Mouse (Mus musculus): ENCODE measurements at regions not wholly inside any gene's neighbourhood (a gene's known extent, or its start where the extent isn't known, plus 50 kb on each side); places are given as distances from the start of the nearest gene placed in this dataset.
"Not testable (repeated sequence)": the region's sequence is repeated elsewhere in the genome, so short reads cannot be mapped to it uniquely, and the experiment has no call there.

- TF ChIP-seq CTCF (IDR thresholded peaks at IDR 0.05; ENCODE audit: control insufficient read depth, insufficient read depth, insufficient read length) (no peak), MYOG (IDR thresholded peaks at IDR 0.05; ENCODE audit: control insufficient read depth, extremely low read depth, insufficient read length) (no peak), CEBPB (IDR thresholded peaks at IDR 0.05; ENCODE audit: low read depth) (no peak), MAX (IDR thresholded peaks at IDR 0.05) (no peak), USF1 (IDR thresholded peaks at IDR 0.05; ENCODE audit: low read depth) (no peak), FOSL1 (IDR thresholded peaks at IDR 0.05; ENCODE audit: insufficient read depth, low read length, poor library complexity, severe bottlenecking) (no peak), MYOD1 (IDR thresholded peaks at IDR 0.05; ENCODE audit: control insufficient read depth, insufficient read length, low read depth) (no peak)
- no peaks in the 10 kb centered on the region for H3K79me3 ChIP-seq (ENCODE audit: low read depth)
- no peak overlapping the region for H3K4me3 ChIP-seq (ENCODE audit: insufficient read depth, poor library complexity, severe bottlenecking)
- no peaks in the 10 kb centered on the region for H3K79me2 ChIP-seq (ENCODE audit: control insufficient read depth, insufficient read depth)
- no peaks in the 10 kb centered on the region for H3K27me3 ChIP-seq (ENCODE audit: control insufficient read depth, insufficient read depth, insufficient read length)
- H3ac ChIP-seq (ENCODE audit: control insufficient read depth, insufficient read length, low read depth): no peak overlapping the region
- no peaks in the 10 kb centered on the region for H3K36me3 ChIP-seq (ENCODE audit: control insufficient read depth, insufficient read depth)
Measured at GRCm38 (mm10) chr16:49520411-49520810, 178.6 kb upstream of the Ift57 start.

GRCm38 (mm10) chr16:49521685-49522084 lies 177.3 kb upstream of the Ift57 start:
- Histone ChIP-seq H3K27me3 (ENCODE audit: control insufficient read depth, insufficient read depth, insufficient read length) (no peaks in the 10 kb centered on the region), H3K79me2 (ENCODE audit: control insufficient read depth, insufficient read depth) (no peaks in the 10 kb centered on the region), H3K36me3 (ENCODE audit: control insufficient read depth, insufficient read depth) (no peaks in the 10 kb centered on the region), H3K4me3 (ENCODE audit: insufficient read depth, poor library complexity, severe bottlenecking) (no peak overlapping the region), H3K79me3 (ENCODE audit: low read depth) (no peaks in the 10 kb centered on the region), H3ac (ENCODE audit: control insufficient read depth, insufficient read length, low read depth) (no peak overlapping the region)
- TF ChIP-seq CTCF (IDR thresholded peaks at IDR 0.05; ENCODE audit: control insufficient read depth, insufficient read depth, insufficient read length): no peak
- no peak for TF ChIP-seq FOSL1 (IDR thresholded peaks at IDR 0.05; ENCODE audit: insufficient read depth, low read length, poor library complexity, severe bottlenecking)
- no peak for TF ChIP-seq CEBPB (IDR thresholded peaks at IDR 0.05; ENCODE audit: low read depth)
- TF ChIP-seq MAX (IDR thresholded peaks at IDR 0.05): no peak
- no peak for TF ChIP-seq USF1 (IDR thresholded peaks at IDR 0.05; ENCODE audit: low read depth)
- TF ChIP-seq MYOG (IDR thresholded peaks at IDR 0.05; ENCODE audit: control insufficient read depth, extremely low read depth, insufficient read length): no peak
- TF ChIP-seq MYOD1 (IDR thresholded peaks at IDR 0.05; ENCODE audit: control insufficient read depth, insufficient read length, low read depth): no peak

- Histone ChIP-seq H3K79me3 (ENCODE audit: low read depth) (no peaks in the 10 kb centered on the region), H3K36me3 (ENCODE audit: control insufficient read depth, insufficient read depth) (no peaks in the 10 kb centered on the region), H3K4me3 (ENCODE audit: insufficient read depth, poor library complexity, severe bottlenecking) (no peak overlapping the region), H3K79me2 (ENCODE audit: control insufficient read depth, insufficient read depth) (no peaks in the 10 kb centered on the region), H3K27me3 (ENCODE audit: control insufficient read depth, insufficient read depth, insufficient read length) (no peaks in the 10 kb centered on the region), H3ac (ENCODE audit: control insufficient read depth, insufficient read length, low read depth) (no peak overlapping the region)
- no peak for TF ChIP-seq FOSL1 (IDR thresholded peaks at IDR 0.05; ENCODE audit: insufficient read depth, low read length, poor library complexity, severe bottlenecking)
- no peak for TF ChIP-seq MYOG (IDR thresholded peaks at IDR 0.05; ENCODE audit: control insufficient read depth, extremely low read depth, insufficient read length)
- no peak for TF ChIP-seq CTCF (IDR thresholded peaks at IDR 0.05; ENCODE audit: control insufficient read depth, insufficient read depth, insufficient read length)
- TF ChIP-seq CEBPB (IDR thresholded peaks at IDR 0.05; ENCODE audit: low read depth): no peak
- no peak for TF ChIP-seq USF1 (IDR thresholded peaks at IDR 0.05; ENCODE audit: low read depth)
Measured at GRCm38 (mm10) chr16:49522576-49522975, 176.5 kb upstream of the Ift57 start.

GRCm38 (mm10) chr16:49528618-49529017 lies 170.4 kb upstream of the Ift57 start:
- not testable (repeated sequence) for H3K79me2 ChIP-seq (ENCODE audit: control insufficient read depth, insufficient read depth); H3K4me3 ChIP-seq (ENCODE audit: insufficient read depth, poor library complexity, severe bottlenecking); H3K36me3 ChIP-seq (ENCODE audit: control insufficient read depth, insufficient read depth); H3K27me3 ChIP-seq (ENCODE audit: control insufficient read depth, insufficient read depth, insufficient read length); H3ac ChIP-seq (ENCODE audit: control insufficient read depth, insufficient read length, low read depth); H3K79me3 ChIP-seq (ENCODE audit: low read depth)

- TF ChIP-seq MYOG (IDR thresholded peaks at IDR 0.05; ENCODE audit: control insufficient read depth, extremely low read depth, insufficient read length) (no peak), FOSL1 (IDR thresholded peaks at IDR 0.05; ENCODE audit: insufficient read depth, low read length, poor library complexity, severe bottlenecking) (no peak), CEBPB (IDR thresholded peaks at IDR 0.05; ENCODE audit: low read depth) (no peak), CTCF (IDR thresholded peaks at IDR 0.05; ENCODE audit: control insufficient read depth, insufficient read depth, insufficient read length) (no peak), MAX (IDR thresholded peaks at IDR 0.05) (no peak), USF1 (IDR thresholded peaks at IDR 0.05; ENCODE audit: low read depth) (no peak), MYOD1 (IDR thresholded peaks at IDR 0.05; ENCODE audit: control insufficient read depth, insufficient read length, low read depth) (no peak)
Measured at GRCm38 (mm10) chr16:49529060-49529459, 170.0 kb upstream of the Ift57 start.

GRCm38 (mm10) chr16:49530051-49530450 lies 169.0 kb upstream of the Ift57 start:
- no peaks in the 10 kb centered on the region for H3K36me3 ChIP-seq (ENCODE audit: control insufficient read depth, insufficient read depth)

More at GRCm38 (mm10) chr16:49529060-49529459, 170.0 kb upstream of the Ift57 start:
- no peaks in the 10 kb centered on the region for H3K79me3 ChIP-seq (ENCODE audit: low read depth)
- H3ac ChIP-seq (ENCODE audit: control insufficient read depth, insufficient read length, low read depth): no peak overlapping the region
- H3K4me3 ChIP-seq (ENCODE audit: insufficient read depth, poor library complexity, severe bottlenecking): no peak overlapping the region
- H3K79me2 ChIP-seq (ENCODE audit: control insufficient read depth, insufficient read depth): no peaks in the 10 kb centered on the region
- H3K36me3 ChIP-seq (ENCODE audit: control insufficient read depth, insufficient read depth): no peaks in the 10 kb centered on the region
- no peaks in the 10 kb centered on the region for H3K27me3 ChIP-seq (ENCODE audit: control insufficient read depth, insufficient read depth, insufficient read length)

More at GRCm38 (mm10) chr16:49530051-49530450, 169.0 kb upstream of the Ift57 start:
- Histone ChIP-seq H3K79me2 (ENCODE audit: control insufficient read depth, insufficient read depth) (no peaks in the 10 kb centered on the region), H3K27me3 (ENCODE audit: control insufficient read depth, insufficient read depth, insufficient read length) (no peaks in the 10 kb centered on the region), H3K79me3 (ENCODE audit: low read depth) (no peaks in the 10 kb centered on the region), H3K4me3 (ENCODE audit: insufficient read depth, poor library complexity, severe bottlenecking) (no peak overlapping the region), H3ac (ENCODE audit: control insufficient read depth, insufficient read length, low read depth) (no peak overlapping the region)
- TF ChIP-seq MYOD1 (IDR thresholded peaks at IDR 0.05; ENCODE audit: control insufficient read depth, insufficient read length, low read depth) (no peak), CTCF (IDR thresholded peaks at IDR 0.05; ENCODE audit: control insufficient read depth, insufficient read depth, insufficient read length) (no peak), CEBPB (IDR thresholded peaks at IDR 0.05; ENCODE audit: low read depth) (no peak), MYOG (IDR thresholded peaks at IDR 0.05; ENCODE audit: control insufficient read depth, extremely low read depth, insufficient read length) (no peak), MAX (IDR thresholded peaks at IDR 0.05) (no peak), USF1 (IDR thresholded peaks at IDR 0.05; ENCODE audit: low read depth) (no peak), FOSL1 (IDR thresholded peaks at IDR 0.05; ENCODE audit: insufficient read depth, low read length, poor library complexity, severe bottlenecking) (no peak)

Data from C2C12 (cell line).